Mouse (Mus musculus) heart, adult 10 weeks (tissue): ENCODE measurements around the gene Vmn1r196. TPM values are rescaled to one million over a fixed set of nuclear protein-coding genes. Genes with fewer than 3 reads are reported as not detected.

Source experiments
- polyA plus RNA-seq: library from polyadenylated mRNA; stranded (reverse); fragments of 350-450 nt; fragmentation: Illumina TruSeq; extraction: RNeasy Lipid Tissue Mini Kit (QIAGEN cat#74804); gene quantifications from one replicate; pipeline ENCODE4 v1.2.3, GENCODE M21; 2014; ENCODE audit warnings: low read depth, low replicate concordance

Gene Vmn1r196
- not detected for polyA plus RNA-seq

DNA sequence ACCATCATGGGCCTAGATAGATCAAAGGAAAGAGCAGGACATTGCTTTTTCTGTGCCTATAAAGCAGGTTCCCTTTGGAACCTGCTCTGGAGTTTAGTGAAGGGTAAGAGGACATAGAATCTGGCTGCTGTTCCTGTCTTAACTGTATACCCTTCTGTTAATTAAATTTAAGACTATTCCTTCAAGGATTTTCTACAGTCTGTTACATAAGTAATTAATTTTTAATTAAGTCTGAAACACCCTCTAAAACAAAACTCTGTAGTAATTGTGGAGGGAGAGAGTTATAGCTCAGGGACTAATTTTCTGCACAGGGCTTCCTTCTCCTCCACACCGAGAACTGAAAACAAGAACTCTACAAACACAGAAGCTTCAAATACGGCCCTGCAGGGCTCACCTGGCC is at the start of gene Vmn1r196:
Gene Vmn1r196 (plus strand): TSS at position 301 of the 400 bp plus-strand sequence.

DNA sequence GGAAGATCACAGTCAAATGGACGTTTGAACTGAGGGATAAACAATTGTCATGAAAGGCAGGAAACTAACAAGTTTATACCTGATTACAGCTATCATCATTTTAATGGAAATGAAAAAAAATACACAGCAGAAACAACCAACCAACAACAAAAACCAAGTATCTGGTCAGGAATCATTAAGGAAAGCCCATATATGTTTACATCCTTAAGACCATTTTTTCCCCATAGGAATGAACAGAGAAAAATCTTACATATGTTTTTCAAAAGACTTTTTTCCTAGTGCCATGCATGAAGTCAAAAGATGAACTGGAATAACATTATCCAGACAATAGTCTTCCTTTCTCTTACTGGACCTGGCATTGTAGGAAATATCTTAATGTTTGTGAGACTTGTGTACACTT is 45.8 kb upstream of the Vmn1r196 start, which contains the start of gene Vmn1r194:
Gene Vmn1r194 (plus strand): TSS at position 301 of the 400 bp plus-strand sequence.

DNA sequence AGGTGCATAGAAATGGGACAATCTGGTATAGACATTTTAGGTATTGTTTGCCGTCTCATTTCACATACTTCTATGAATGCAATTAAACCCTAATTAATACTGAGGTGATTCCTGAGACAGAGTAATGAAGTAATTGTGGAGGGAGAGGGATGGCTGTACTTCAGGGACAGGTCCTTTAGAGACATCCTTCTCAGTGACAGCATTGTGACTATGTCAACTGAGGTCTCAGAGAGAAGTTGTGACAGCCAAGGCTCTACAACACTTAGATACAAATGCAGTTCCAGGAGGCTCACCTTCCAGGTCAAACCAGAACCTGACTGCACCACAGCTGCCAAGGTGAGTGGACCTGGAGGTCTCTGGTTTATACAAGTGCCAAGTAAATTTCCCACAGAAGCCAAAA is 19.5 kb upstream of the Vmn1r196 start, which contains the start of gene Vmn1r195:
Gene Vmn1r195 (plus strand): TSS at position 301 of the 400 bp plus-strand sequence.

DNA sequence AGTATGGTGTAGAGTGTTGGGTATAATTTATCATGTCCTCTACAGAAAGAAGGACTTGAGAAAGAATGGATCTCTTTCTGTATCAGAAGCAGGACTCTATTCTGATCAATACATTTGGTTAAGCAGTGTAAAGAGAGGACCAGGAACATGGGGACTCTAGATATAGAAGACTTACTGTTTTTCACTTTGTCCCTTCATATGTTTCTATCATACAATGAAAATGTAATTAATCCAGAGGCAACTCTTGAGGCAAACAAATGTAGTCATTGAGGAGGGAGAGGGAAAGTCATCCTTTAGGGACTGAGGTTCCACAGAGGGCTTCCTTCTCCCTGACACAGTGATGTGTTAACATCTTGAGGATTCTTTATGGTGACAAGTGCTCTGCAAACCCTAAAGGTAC is 34.6 kb downstream of the Vmn1r196 start, which contains the start of gene Vmn1r197:
Gene Vmn1r197 (plus strand): TSS at position 301 of the 400 bp plus-strand sequence.

Other genes with a start within 250 kb of the Vmn1r196 start
- gene Hist1h4i, start 248.6 kb upstream of the Vmn1r196 start, polyA plus RNA-seq, result 6.0 TPM
- gene Hist1h2ag, start 247.0 kb upstream of the Vmn1r196 start, polyA plus RNA-seq, result not detected
- gene Hist1h2bj, start 246.7 kb upstream of the Vmn1r196 start, polyA plus RNA-seq, result not detected
- not detected for gene Vmn1r188, start 205.5 kb upstream of the Vmn1r196 start, polyA plus RNA-seq
- gene Vmn1r189, start 184.1 kb upstream of the Vmn1r196 start, polyA plus RNA-seq, result not detected
- not detected for gene Vmn1r191, start 106.0 kb upstream of the Vmn1r196 start, polyA plus RNA-seq
- not detected for gene Vmn1r192, start 98.8 kb upstream of the Vmn1r196 start, polyA plus RNA-seq
- gene Vmn1r193, start 66.8 kb upstream of the Vmn1r196 start, polyA plus RNA-seq, result not detected
- not detected for gene Vmn1r194, start 45.7 kb upstream of the Vmn1r196 start, polyA plus RNA-seq
- gene Vmn1r195, start 19.4 kb upstream of the Vmn1r196 start, polyA plus RNA-seq, result not detected
- gene Vmn1r197, start 34.7 kb downstream of the Vmn1r196 start, polyA plus RNA-seq, result not detected
- gene Vmn1r198, start 60.4 kb downstream of the Vmn1r196 start, polyA plus RNA-seq, result not detected
- gene Vmn1r199, start 89.9 kb downstream of the Vmn1r196 start, polyA plus RNA-seq, result not detected
- not detected for gene Vmn1r200, start 100.5 kb downstream of the Vmn1r196 start, polyA plus RNA-seq
- not detected for gene Vmn1r201, start 182.0 kb downstream of the Vmn1r196 start, polyA plus RNA-seq
- not detected for gene Vmn1r202, start 215.5 kb downstream of the Vmn1r196 start, polyA plus RNA-seq
- not detected for gene Vmn1r203, start 228.2 kb downstream of the Vmn1r196 start, polyA plus RNA-seq